Mouse (Mus musculus): ENCODE measurements at regions not wholly inside any gene's neighbourhood (a gene's known extent, or its start where the extent isn't known, plus 50 kb on each side); places are given as distances from the start of the nearest gene placed in this dataset.

GRCm38 (mm10) chr10:53443443-53443842 is 63.7 kb upstream of the Cep85l start:
- no peaks in the 10 kb centered on the region for H3K9me3 ChIP-seq (ENCODE audit: control insufficient read depth, low read length)
- no peaks in the 10 kb centered on the region for H3K36me3 ChIP-seq (replicated peaks; ENCODE audit: control insufficient read depth, insufficient read depth, low read depth)
- TF ChIP-seq CTCF (IDR thresholded peaks at IDR 0.05; ENCODE audit: low read depth): no peak
- no peak for TF ChIP-seq EP300 (IDR thresholded peaks at IDR 0.05; ENCODE audit: low read depth)
- no peak overlapping the region for H3K27ac ChIP-seq
- DNase-seq (ENCODE audit: low read depth in 3 of 3, low spot score in 3 of 3) (no peak), ATAC-seq (ENCODE audit: insufficient read depth) (no peak)
- WGBS (ENCODE audit: insufficient replicate concordance): 78% methylated on average over 1 of the region's 1 CpGs
- H3K4me2 ChIP-seq (ENCODE audit: low read depth): no peak overlapping the region
- H3K4me1 ChIP-seq (replicated peaks; ENCODE audit: control insufficient read depth in 2 of 2, insufficient read depth in 2 of 2, low read length in 1 of 2): peaks cover 2% of the 10 kb centered on the region in 2 experiments
- H3K9ac ChIP-seq (replicated peaks): no peak overlapping the region
- no peaks in the 10 kb centered on the region for H3K27me3 ChIP-seq (ENCODE audit: control insufficient read depth, insufficient read depth, low read length)
- H3K4me3 ChIP-seq (ENCODE audit: insufficient read depth in 1 of 2, low read depth in 2 of 2, low read length in 2 of 2): no peak overlapping the region

- Histone ChIP-seq H3K27ac (no peak overlapping the region), H3K4me1 (replicated peaks; ENCODE audit: control insufficient read depth in 2 of 2, insufficient read depth in 2 of 2, low read length in 1 of 2) (peaks cover 5 to 8% of the 10 kb centered on the region in 2 experiments), H3K4me3 (ENCODE audit: insufficient read depth in 1 of 2, low read depth in 2 of 2, low read length in 2 of 2) (no peak overlapping the region), H3K36me3 (replicated peaks; ENCODE audit: control insufficient read depth, insufficient read depth, low read depth) (no peaks in the 10 kb centered on the region), H3K27me3 (ENCODE audit: control insufficient read depth, insufficient read depth, low read length) (no peaks in the 10 kb centered on the region), H3K4me2 (ENCODE audit: low read depth) (no peak overlapping the region), H3K9me3 (ENCODE audit: control insufficient read depth, low read length) (no peaks in the 10 kb centered on the region), H3K9ac (replicated peaks) (no peak overlapping the region)
- TF ChIP-seq EP300 (IDR thresholded peaks at IDR 0.05; ENCODE audit: low read depth) (no peak), CTCF (IDR thresholded peaks at IDR 0.05; ENCODE audit: low read depth) (no peak)
- ATAC-seq (ENCODE audit: insufficient read depth) (no peak), DNase-seq (ENCODE audit: low read depth in 3 of 3, low spot score in 3 of 3) (no peak)
- WGBS (ENCODE audit: insufficient replicate concordance): 81% methylated on average over 14 of the region's 14 CpGs
Measured at GRCm38 (mm10) chr10:53442912-53443311, 63.2 kb upstream of the Cep85l start.

GRCm38 (mm10) chr10:53440251-53440650 is 60.5 kb upstream of the Cep85l start:
- no peak for TF ChIP-seq CTCF (IDR thresholded peaks at IDR 0.05; ENCODE audit: low read depth)
- no peak for TF ChIP-seq EP300 (IDR thresholded peaks at IDR 0.05; ENCODE audit: low read depth)
- Histone ChIP-seq H3K9me3 (ENCODE audit: control insufficient read depth, low read length) (no peaks in the 10 kb centered on the region), H3K36me3 (replicated peaks; ENCODE audit: control insufficient read depth, insufficient read depth, low read depth) (no peaks in the 10 kb centered on the region), H3K4me1 (replicated peaks; ENCODE audit: control insufficient read depth in 2 of 2, insufficient read depth in 2 of 2, low read length in 1 of 2) (peaks cover 26% of the 10 kb centered on the region in 2 experiments), H3K4me3 (ENCODE audit: insufficient read depth in 1 of 2, low read depth in 2 of 2, low read length in 2 of 2) (no peak overlapping the region), H3K4me2 (ENCODE audit: low read depth) (no peak overlapping the region), H3K27me3 (ENCODE audit: control insufficient read depth, insufficient read depth, low read length) (no peaks in the 10 kb centered on the region), H3K9ac (replicated peaks) (no peak overlapping the region), H3K27ac (no peak overlapping the region)
- ATAC-seq (ENCODE audit: insufficient read depth) (no peak), DNase-seq (ENCODE audit: low read depth in 3 of 3, low spot score in 3 of 3) (no peak)
- WGBS (ENCODE audit: insufficient replicate concordance): 51% methylated on average over 1 of the region's 1 CpGs

- H3K36me3 ChIP-seq (replicated peaks; ENCODE audit: control insufficient read depth, insufficient read depth, low read depth): no peaks in the 10 kb centered on the region
- ATAC-seq (ENCODE audit: insufficient read depth) (no peak), DNase-seq (ENCODE audit: low read depth in 3 of 3, low spot score in 3 of 3) (no peak)
- H3K9ac ChIP-seq (replicated peaks): no peak overlapping the region
- no peaks in the 10 kb centered on the region for H3K9me3 ChIP-seq (ENCODE audit: control insufficient read depth, low read length)
- 22% methylated on average over 4 of the region's 4 CpGs for WGBS (ENCODE audit: insufficient replicate concordance)
- no peak overlapping the region for H3K4me2 ChIP-seq (ENCODE audit: low read depth)
- H3K4me1 ChIP-seq (replicated peaks; ENCODE audit: control insufficient read depth in 2 of 2, insufficient read depth in 2 of 2, low read length in 1 of 2): peaks cover 33% of the 10 kb centered on the region in 2 experiments
- H3K27ac ChIP-seq: no peak overlapping the region
- no peak for TF ChIP-seq CTCF (IDR thresholded peaks at IDR 0.05; ENCODE audit: low read depth)
- TF ChIP-seq EP300 (IDR thresholded peaks at IDR 0.05; ENCODE audit: low read depth): no peak
- H3K27me3 ChIP-seq (ENCODE audit: control insufficient read depth, insufficient read depth, low read length): no peaks in the 10 kb centered on the region
- no peak overlapping the region for H3K4me3 ChIP-seq (ENCODE audit: insufficient read depth in 1 of 2, low read depth in 2 of 2, low read length in 2 of 2)
Measured at GRCm38 (mm10) chr10:53438388-53438787, 58.6 kb upstream of the Cep85l start.

- H3K36me3 ChIP-seq (replicated peaks; ENCODE audit: control insufficient read depth, insufficient read depth, low read depth): no peaks in the 10 kb centered on the region
- H3K9me3 ChIP-seq (ENCODE audit: control insufficient read depth, low read length): no peaks in the 10 kb centered on the region
- TF ChIP-seq EP300 (IDR thresholded peaks at IDR 0.05; ENCODE audit: low read depth): no peak
- no peak for TF ChIP-seq CTCF (IDR thresholded peaks at IDR 0.05; ENCODE audit: low read depth)
- no peak overlapping the region for H3K4me3 ChIP-seq (ENCODE audit: insufficient read depth in 1 of 2, low read depth in 2 of 2, low read length in 2 of 2)
- no peak overlapping the region for H3K27ac ChIP-seq
- H3K4me2 ChIP-seq (ENCODE audit: low read depth): no peak overlapping the region
- DNase-seq (ENCODE audit: low read depth in 3 of 3, low spot score in 3 of 3): no peak
- H3K4me1 ChIP-seq (replicated peaks; ENCODE audit: control insufficient read depth in 2 of 2, insufficient read depth in 2 of 2, low read length in 1 of 2): peaks cover 33% of the 10 kb centered on the region in 2 experiments
- no peak overlapping the region for H3K9ac ChIP-seq (replicated peaks)
- whole genome bisulfite sequencing (ENCODE audit: insufficient replicate concordance): 37% methylated on average over 4 of the region's 4 CpGs
- no peaks in the 10 kb centered on the region for H3K27me3 ChIP-seq (ENCODE audit: control insufficient read depth, insufficient read depth, low read length)
- no peak for ATAC-seq (ENCODE audit: insufficient read depth)
Measured at GRCm38 (mm10) chr10:53437724-53438123, 58.0 kb upstream of the Cep85l start.
